Mouse (Mus musculus) embryonic facial prominence, embryonic 10.5 days (tissue): ENCODE measurements at regions not wholly inside any gene's neighbourhood (a gene's known extent, or its start where the extent isn't known, plus 50 kb on each side); places are given as distances from the start of the nearest gene placed in this dataset.

Experiments used
- DNase-seq: peaks from one replicate; pipeline ENCODE4 v3.0.0-alpha.2; 2017; ENCODE audit warnings: low spot score
- H3K27ac ChIP-seq: fragments of 300-500 bp; sonication (generic); replicated peaks from 2 replicates; pipeline ENCODE4 v1.5.1; 2016; ENCODE audit warnings: mild to moderate bottlenecking
- H3K27me3 ChIP-seq: fragments of 300-500 bp; sonication (generic); replicated peaks from 2 replicates; pipeline ENCODE4 v1.6.1; 2016; ENCODE audit warnings: low read depth, mild to moderate bottlenecking; ENCODE audit not compliant: poor library complexity, severe bottlenecking
- H3K36me3 ChIP-seq: fragments of 300-500 bp; sonication (generic); replicated peaks from 2 replicates; pipeline ENCODE4 v1.6.1; 2016; ENCODE audit warnings: mild to moderate bottlenecking, moderate library complexity
- H3K4me1 ChIP-seq: fragments of 300-500 bp; sonication (generic); 2 replicates; pipeline ENCODE4 v1.6.1; 2016
- H3K4me3 ChIP-seq: fragments of 300-500 bp; sonication (generic); 2 replicates; pipeline ENCODE4 v1.5.1; 2016; ENCODE audit warnings: mild to moderate bottlenecking, moderate library complexity
- H3K9me3 ChIP-seq: fragments of 300-500 bp; sonication (generic); 2 replicates; pipeline ENCODE4 v1.6.1; 2016; ENCODE audit warnings: mild to moderate bottlenecking
- WGBS: fragments of 180-500 bp; shearing (Covaris S2); methylation state at CpG from one replicate; pipeline ENCODE4 v1.1.7; 2016; 5-methylcytosine and 5-hydroxymethylcytosine counted together

DNA sequence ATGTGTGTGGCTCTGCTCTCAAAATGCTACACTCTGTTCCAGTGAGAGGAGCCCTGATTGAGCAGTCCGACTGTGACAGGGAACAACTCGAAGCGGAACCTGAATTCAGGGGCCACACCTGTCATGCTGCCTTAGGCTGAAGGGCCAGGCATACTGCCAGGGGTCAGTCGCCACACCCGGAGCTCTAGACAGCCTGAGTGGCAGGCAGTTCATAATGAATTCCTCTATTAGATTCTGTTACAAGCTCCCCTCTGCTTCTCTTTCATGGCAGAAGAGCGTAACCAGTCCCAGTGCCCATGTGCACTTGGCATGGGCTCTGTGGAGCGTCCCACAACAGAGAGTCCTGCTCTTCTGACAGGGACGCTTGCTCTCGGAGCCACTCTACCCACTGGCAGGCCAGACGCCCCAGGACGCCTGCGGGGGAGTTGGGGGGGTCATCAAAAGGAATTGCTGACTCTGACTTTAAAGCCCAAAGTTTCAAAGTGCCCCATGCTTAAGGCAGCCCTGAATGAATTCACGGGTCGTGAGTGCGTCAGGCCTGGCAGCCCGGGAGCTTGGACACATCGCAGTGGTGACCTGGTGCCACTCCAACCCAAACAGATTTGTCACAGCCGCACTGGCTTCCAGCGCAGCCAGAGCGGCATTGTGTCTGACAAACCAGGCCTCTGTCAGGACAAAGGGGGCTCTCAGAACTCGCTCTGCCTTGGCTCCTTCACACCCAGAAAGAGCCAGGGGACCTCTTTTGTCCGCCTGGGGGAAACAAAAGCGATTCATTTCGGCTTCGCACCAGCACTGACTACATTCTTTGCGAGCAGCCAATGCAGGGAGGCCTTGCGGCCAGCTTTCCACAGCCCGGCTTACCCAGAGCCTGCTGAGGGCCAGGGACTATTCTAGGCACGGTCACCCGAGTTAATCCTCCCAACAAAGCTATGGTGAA, 144.1 kb downstream of the Nufip1 start:
- H3K4me1 ChIP-seq = peaks cover 63% of the 10 kb centered on the region
- peak overlapping the region; percentile 87 for H3K27ac ChIP-seq
- DNase-seq = peak; percentile 73
- peaks cover 20% of the 10 kb centered on the region; the same call in 1 of the 2 replicates for H3K27me3 ChIP-seq
- H3K4me3 ChIP-seq = peak overlapping the region; percentile 36
- H3K36me3 ChIP-seq = no peaks in the 10 kb centered on the region
- WGBS = 15% methylated on average over 30 of the region's 30 CpGs
- H3K9me3 ChIP-seq = no peaks in the 10 kb centered on the region

DNA sequence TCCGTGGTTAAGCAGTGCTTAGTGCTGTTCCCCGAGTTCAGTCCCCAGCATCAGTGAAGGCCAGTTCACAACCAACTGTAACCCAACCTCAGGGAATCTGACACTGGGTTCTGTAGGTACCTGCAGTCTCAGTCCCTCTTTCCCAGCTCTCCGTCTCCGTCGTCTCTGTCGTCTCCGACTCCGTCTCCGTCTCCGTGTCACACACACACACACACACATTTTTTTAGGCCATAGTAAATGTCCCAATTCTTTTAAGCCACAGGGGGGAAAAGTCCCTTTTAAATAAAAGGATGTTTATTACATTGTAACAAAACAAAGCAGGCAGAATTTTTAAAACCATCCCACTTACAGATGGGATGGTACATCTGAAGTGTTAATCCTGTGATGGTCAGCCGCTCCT, 145.3 kb downstream of the Nufip1 start:
- H3K4me3 ChIP-seq = no peak overlapping the region
- WGBS = 75% methylated on average over 11 of the region's 11 CpGs
- peaks cover 20% of the 10 kb centered on the region; the same call in 1 of the 2 replicates for H3K27me3 ChIP-seq
- H3K36me3 ChIP-seq = no peaks in the 10 kb centered on the region
- peak overlapping the region; percentile 87 for H3K27ac ChIP-seq
- peaks cover 68% of the 10 kb centered on the region for H3K4me1 ChIP-seq
- DNase-seq = no peak
- H3K9me3 ChIP-seq = no peaks in the 10 kb centered on the region

DNA sequence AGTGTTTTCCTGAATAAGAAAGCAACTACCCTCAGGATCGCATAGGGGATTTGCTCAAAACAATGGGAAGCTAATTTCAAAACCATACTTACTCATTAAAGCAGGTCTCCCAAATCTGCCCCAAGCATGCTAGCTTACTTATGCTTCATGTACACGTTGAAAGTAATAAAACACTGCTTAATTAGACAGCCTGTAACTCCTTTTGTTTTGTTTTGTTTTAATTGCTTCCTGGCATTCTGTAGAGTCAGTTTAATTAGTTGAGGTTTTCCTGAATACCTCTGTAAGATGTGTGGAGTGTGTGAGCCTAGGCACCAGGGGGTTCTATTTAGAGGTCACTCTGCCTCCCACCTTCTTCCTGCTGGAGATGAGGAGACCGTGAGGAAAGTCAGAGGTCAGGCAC, 147.9 kb downstream of the Nufip1 start:
- Histone ChIP-seq H3K9me3 (no peaks in the 10 kb centered on the region), H3K27ac (no peak overlapping the region), H3K36me3 (no peaks in the 10 kb centered on the region), H3K27me3 (peaks cover 14% of the 10 kb centered on the region; the same call in 1 of the 2 replicates), H3K4me1 (peaks cover 64% of the 10 kb centered on the region), H3K4me3 (no peak overlapping the region)
- DNase-seq = no peak
- WGBS = 10% methylated on average over 3 of the region's 3 CpGs

DNA sequence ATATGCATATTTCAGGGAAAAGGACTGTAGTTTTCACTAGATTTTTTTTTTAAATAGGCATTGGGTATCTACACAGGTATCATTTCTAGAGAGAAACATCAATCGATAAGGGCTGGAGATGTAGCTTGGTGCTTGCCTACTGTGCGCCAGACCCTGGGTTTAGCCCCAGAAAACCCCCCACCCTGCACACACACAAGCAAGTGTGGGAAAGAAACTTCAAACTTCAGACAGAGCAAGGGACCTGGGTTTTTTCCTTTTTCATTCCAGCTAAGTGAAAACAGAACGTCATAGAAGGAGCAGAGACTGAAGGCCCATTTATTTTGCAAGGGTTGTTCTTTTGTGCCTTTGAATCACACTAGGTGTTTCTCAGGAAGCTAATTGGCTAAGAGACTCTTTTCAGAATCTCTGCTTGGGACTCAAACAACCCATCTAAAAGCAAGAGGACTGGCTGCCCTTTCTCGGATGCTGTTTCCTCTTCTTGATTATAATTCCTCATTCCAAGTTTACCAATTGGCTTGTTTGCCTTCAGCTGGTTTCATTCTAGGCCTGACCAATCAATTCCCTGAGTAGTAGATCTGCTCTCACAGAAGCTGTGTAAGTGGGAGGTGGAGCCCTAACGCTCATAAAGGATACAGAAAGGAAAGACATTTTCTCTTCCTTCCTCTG, 150.1 kb downstream of the Nufip1 start:
- no peaks in the 10 kb centered on the region for H3K27me3 ChIP-seq
- WGBS = 69% methylated on average over 5 of the region's 5 CpGs

DNA sequence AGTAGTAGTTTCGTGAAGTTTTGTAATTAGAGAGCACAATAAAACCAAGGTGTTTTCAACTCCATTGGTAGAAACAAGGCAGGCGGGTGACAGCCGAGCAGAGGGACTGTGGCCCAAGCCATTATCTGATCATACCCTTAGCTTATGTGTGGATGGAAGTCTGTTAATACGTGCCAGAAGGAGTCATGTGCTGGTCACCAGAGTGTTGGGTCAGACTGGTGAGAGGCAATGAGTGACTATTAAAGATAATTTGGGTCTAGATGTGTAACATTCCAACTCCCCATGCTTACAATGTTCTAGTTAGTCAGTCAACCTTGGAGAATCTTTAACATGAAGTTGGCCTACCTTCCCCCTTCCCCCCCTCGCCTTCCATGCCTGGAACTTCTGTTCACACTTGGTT, 151.1 kb upstream of the Tsc22d1 start:
- Histone ChIP-seq H3K9me3 (no peaks in the 10 kb centered on the region), H3K36me3 (no peaks in the 10 kb centered on the region), H3K27me3 (no peaks in the 10 kb centered on the region), H3K27ac (no peak overlapping the region), H3K4me3 (no peak overlapping the region), H3K4me1 (peaks cover 22% of the 10 kb centered on the region)
- 90% methylated on average over 5 of the region's 5 CpGs for WGBS
- DNase-seq = no peak

More for the DNA sequence above, 150.1 kb downstream of the Nufip1 start:
- no peak for DNase-seq
- Histone ChIP-seq H3K27ac (no peak overlapping the region; the same call in 1 of the 2 replicates), H3K4me1 (peaks cover 43% of the 10 kb centered on the region), H3K4me3 (no peak overlapping the region), H3K36me3 (no peaks in the 10 kb centered on the region), H3K9me3 (no peaks in the 10 kb centered on the region)

DNA sequence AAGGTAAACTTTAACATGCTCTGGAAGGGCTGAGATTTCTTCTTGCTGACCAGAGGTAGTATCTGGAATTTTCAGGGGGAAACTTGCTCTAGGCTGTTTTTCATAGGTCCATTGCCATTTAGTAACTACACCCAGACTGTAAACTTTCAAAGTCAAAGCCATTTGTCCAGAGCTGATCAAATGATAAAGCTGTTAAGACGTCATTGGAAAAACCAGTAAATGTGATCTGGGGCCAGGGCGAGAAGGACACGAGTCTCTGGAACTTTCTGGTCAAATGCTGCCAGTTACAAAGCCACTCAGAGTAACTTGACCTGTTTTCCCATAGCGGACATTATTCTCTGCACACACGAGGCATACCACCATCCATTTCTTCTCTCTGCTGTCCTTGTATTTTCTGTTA, 148.9 kb upstream of the Tsc22d1 start:
- Histone ChIP-seq H3K27ac (no peak overlapping the region), H3K9me3 (no peaks in the 10 kb centered on the region), H3K36me3 (no peaks in the 10 kb centered on the region), H3K4me3 (no peak overlapping the region), H3K27me3 (no peaks in the 10 kb centered on the region), H3K4me1 (peaks cover 8% of the 10 kb centered on the region)
- DNase-seq = no peak
- 91% methylated on average over 5 of the region's 5 CpGs for WGBS

DNA sequence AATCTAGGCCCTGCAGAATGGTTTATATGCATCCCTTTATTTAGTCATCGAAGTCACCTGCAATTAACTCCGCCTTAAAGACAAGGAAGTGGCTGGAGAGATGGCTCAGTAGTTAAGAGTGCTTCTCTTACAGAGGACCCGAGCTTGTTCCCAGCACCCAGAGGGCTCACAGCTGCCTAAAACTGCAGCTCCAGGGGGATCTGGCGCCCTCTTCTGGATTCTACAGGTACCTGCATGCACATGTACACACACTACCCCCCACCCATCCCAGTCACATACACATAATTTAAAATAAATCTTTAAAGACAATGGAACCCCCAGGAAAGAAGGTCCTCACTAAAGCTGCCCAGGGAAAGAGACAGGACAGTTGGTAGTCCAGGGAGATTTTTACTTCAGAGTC, 148.5 kb upstream of the Tsc22d1 start:
- H3K4me3 ChIP-seq = no peak overlapping the region
- no peak for DNase-seq
- H3K36me3 ChIP-seq = no peaks in the 10 kb centered on the region
- H3K27me3 ChIP-seq = no peaks in the 10 kb centered on the region
- H3K27ac ChIP-seq = no peak overlapping the region
- peaks cover 5% of the 10 kb centered on the region for H3K4me1 ChIP-seq
- WGBS = 80% methylated on average over 4 of the region's 4 CpGs
- no peaks in the 10 kb centered on the region for H3K9me3 ChIP-seq

DNA sequence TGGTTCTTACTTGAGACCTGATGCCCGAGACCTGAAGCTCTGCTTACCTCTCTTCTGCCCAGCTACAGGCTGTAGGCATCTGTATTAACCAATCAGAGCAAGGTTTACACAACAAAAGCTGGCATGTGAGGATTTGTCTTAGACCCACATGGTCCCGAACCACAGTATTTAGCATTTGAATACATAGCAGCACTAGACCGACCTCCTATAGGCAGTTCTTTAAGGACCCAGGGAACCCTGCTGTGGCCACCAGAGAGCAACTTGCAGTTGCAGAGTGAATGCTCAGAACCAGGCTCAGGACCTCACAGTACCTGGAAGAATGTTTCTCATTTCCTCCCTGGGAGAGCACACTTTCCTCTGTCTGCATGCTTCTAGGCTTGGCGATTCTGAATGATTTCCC, 147.7 kb upstream of the Tsc22d1 start:
- 36% methylated on average over 4 of the region's 4 CpGs for WGBS
- H3K4me3 ChIP-seq = no peak overlapping the region
- DNase-seq = no peak
- no peak overlapping the region for H3K27ac ChIP-seq
- no peaks in the 10 kb centered on the region for H3K9me3 ChIP-seq
- peaks cover 5% of the 10 kb centered on the region for H3K4me1 ChIP-seq
- H3K36me3 ChIP-seq = no peaks in the 10 kb centered on the region
- H3K27me3 ChIP-seq = no peaks in the 10 kb centered on the region

DNA sequence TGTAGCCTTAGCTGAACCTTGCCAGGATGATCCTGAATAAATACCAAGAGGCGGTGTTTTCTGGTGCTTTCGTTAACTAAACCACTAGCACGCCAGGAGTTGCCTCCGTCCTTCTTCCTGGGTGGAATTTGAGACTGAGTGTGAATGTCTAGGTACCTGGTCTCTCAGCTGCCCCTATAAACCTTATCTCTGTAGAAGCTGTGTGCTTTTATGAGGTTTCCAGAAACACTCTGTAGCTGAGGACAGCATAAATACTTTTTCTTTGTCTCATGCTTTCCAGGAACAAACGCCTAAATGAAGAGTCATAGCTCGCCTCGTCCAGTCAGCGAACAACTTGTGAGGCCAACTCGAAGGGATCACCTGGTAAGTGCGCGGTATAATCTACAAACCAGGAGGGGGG, 143.6 kb upstream of the Tsc22d1 start:
- no peak for DNase-seq
- Histone ChIP-seq H3K27ac (no peak overlapping the region), H3K36me3 (no peaks in the 10 kb centered on the region), H3K27me3 (no peaks in the 10 kb centered on the region), H3K4me1 (peaks cover 5% of the 10 kb centered on the region), H3K4me3 (no peak overlapping the region), H3K9me3 (no peaks in the 10 kb centered on the region)
- 90% methylated on average over 11 of the region's 11 CpGs for WGBS

DNA sequence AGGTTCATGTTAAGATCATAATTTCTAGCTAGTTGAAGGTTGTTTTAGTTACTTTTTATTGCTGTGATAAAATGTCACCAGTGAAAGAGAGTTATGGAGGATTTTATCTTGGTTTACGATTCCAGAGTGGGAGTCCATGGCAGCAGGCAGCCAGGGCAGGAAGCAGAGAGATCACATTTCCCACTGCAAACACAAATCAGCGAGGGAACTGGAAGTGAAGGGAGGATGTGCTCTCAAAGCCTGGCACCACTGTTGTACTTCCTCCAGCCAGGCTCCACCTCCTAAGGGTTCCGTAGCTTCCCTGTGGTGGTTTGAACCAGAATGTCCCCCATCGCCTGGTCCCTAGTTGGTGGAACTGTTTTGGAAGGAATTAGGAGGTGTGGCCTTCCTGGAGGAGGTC, 141.9 kb upstream of the Tsc22d1 start:
- H3K27ac ChIP-seq = no peak overlapping the region
- no peaks in the 10 kb centered on the region for H3K36me3 ChIP-seq
- 0 out of 2 replicates have a peak, but pooled peaks cover 5% of the 10 kb centered on the region for H3K4me1 ChIP-seq
- H3K4me3 ChIP-seq = no peak overlapping the region
- no peaks in the 10 kb centered on the region for H3K9me3 ChIP-seq
- DNase-seq = no peak
- 83% methylated on average over 4 of the region's 4 CpGs for WGBS
- H3K27me3 ChIP-seq = no peaks in the 10 kb centered on the region

DNA sequence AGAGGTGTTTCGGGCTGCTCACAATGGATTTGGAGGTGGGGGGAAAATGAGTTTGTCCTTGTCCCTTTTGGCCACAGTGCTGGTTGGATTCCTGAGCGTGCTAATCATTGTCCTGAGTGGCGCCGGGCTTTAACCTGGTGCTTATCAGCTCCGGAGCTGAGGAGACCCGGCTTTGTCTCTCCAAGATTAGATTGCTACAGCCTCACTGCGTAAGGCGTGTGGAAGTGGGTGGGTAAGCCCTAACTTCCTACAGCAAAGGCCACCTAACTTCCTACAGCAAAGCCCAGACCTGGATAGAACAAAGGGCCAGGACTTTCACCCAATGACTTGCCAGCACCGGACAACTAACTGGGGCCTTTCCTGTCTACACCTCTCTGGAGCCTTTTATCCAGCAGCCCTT, 138.1 kb upstream of the Tsc22d1 start:
- no peaks in the 10 kb centered on the region for H3K36me3 ChIP-seq
- WGBS = 84% methylated on average over 9 of the region's 9 CpGs
- H3K9me3 ChIP-seq = no peaks in the 10 kb centered on the region
- no peak for DNase-seq
- H3K27ac ChIP-seq = no peak overlapping the region
- peaks cover 11% of the 10 kb centered on the region for H3K4me1 ChIP-seq
- no peak overlapping the region for H3K4me3 ChIP-seq
- H3K27me3 ChIP-seq = no peaks in the 10 kb centered on the region

DNA sequence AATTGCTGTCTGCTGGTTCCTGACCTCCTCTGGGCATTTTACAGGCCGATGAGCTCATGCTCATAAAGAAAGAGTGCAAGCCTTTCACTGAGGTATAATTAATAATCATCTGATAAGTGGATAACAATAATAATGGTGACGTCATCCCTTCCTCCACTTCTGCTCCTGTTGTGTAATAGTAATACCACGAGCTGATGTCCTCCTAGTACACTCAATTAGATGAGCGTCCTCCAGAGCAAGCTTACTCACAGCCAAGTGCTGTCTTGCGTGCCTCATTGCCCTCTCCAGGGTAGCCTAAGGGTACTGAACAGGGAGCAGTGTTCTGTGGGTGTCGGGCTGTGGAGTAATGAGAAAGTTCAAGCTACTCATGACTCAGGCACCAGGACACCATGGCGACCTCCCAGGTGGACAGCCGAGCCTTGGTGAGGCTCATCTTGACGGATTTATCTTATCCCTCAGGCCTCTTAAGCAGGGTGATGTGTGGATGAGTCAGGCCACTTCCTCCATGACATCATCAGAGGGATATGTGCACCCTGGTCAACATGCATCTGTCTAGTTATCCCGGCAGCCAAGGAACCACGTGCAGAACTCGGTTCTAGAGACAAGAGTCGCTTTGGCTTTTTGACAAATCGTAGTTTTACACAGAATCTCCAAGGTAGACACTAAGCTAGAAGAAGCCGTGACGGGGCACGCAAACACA, 135.9 kb upstream of the Tsc22d1 start:
- H3K9me3 ChIP-seq = no peaks in the 10 kb centered on the region
- H3K27ac ChIP-seq = no peak overlapping the region
- H3K36me3 ChIP-seq = no peaks in the 10 kb centered on the region
- peaks cover 18% of the 10 kb centered on the region for H3K4me1 ChIP-seq
- no peak overlapping the region for H3K4me3 ChIP-seq
- 92% methylated on average over 17 of the region's 17 CpGs for WGBS
- H3K27me3 ChIP-seq = no peaks in the 10 kb centered on the region
- DNase-seq = no peak
